Mouse (Mus musculus): Measurements from ENCODE around the gene Slc25a12.

Gene Slc25a12

DNA sequence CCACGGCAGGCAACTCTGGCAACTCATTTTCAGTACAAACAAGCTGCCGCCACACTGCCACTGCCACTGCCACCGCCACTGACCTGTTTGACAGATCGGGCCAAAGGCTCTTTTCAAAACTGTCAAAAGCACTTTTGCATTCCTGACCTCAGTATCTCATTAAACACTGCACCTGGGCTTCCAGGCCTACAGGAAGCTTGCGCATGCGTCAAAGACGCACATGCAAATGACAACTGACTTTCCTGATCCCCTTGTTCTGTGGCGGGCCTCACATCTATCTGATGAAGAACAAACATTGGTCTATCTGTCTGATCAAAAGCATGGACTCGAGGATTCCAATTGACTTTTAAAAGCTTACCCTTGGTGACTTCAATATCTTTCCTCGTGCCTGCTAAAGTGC is 55.5 kb downstream of the Slc25a12 start:
- no peak for DNase-seq (ENCODE audit: low read depth, low spot score)

GRCm38 (mm10) chr2:71309726-71310125 is 57.8 kb downstream of the Slc25a12 start:
- DNase-seq (ENCODE audit: low read depth, low spot score): no peak

DNA sequence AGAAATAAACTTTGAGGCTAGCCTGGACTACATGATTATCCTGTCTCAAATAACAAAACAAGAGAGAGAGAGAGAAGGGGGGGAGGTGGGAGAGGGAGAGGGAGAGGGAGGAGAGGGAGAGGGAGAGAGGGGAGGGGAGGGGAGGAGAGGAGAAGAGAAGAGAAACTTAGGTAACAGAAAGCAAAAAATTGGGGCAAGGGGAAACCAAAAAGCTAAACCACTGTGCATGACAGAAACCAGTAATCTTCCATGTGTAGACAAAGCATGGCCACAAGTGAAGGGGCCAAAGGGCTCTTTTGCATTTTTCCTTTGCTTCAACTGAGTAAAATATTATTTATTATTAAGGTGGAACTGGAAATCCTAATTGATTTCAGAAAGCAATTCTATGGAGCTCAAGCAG is 61.2 kb downstream of the Slc25a12 start:
- no peak for DNase-seq (ENCODE audit: low read depth, low spot score)

- no peak for DNase-seq (ENCODE audit: low read depth, low spot score)
Measured at GRCm38 (mm10) chr2:71304821-71305220, 62.7 kb downstream of the Slc25a12 start.

GRCm38 (mm10) chr2:71303221-71303620 is 64.3 kb downstream of the Slc25a12 start:
- DNase-seq (ENCODE audit: low read depth, low spot score): no peak

DNA sequence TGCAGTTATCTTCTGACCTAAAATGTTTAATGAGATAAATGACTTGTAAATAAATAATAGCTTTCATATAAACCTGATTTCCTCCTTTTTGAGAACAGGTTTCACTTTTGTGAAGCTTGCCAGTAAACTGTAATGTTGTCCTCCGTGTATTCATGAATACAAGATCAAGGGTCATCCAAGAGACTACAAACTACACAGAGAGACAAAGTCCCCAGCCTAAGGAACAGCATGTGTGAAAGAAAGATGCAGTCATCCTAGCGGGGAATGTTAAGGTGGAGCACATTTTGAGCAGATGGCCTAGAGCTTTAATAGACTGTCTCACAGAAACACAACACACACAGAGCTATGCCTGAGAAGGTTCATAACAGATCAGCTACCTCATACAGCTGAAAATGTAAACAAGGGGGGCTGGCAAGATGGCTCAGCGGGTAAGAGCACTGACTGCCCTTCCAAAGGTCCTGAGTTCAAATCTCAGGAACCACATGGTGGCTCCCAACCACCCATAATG is 65.3 kb downstream of the Slc25a12 start:
- no peak for DNase-seq (ENCODE audit: low read depth, low spot score)

- DNase-seq (ENCODE audit: low read depth, low spot score): no peak
Measured at GRCm38 (mm10) chr2:71298729-71299128, 68.8 kb downstream of the Slc25a12 start.

- DNase-seq (ENCODE audit: low read depth, low spot score): no peak
Measured at GRCm38 (mm10) chr2:71297501-71297900, 70.0 kb downstream of the Slc25a12 start.

- no peak for DNase-seq (ENCODE audit: low read depth, low spot score)
Measured at GRCm38 (mm10) chr2:71295844-71296243, 71.7 kb downstream of the Slc25a12 start.

- DNase-seq (ENCODE audit: low read depth, low spot score): no peak
Measured at GRCm38 (mm10) chr2:71294489-71294888, 73.1 kb downstream of the Slc25a12 start.

- DNase-seq (ENCODE audit: low read depth, low spot score): no peak
Measured at GRCm38 (mm10) chr2:71293983-71294382, 73.6 kb downstream of the Slc25a12 start.

DNA sequence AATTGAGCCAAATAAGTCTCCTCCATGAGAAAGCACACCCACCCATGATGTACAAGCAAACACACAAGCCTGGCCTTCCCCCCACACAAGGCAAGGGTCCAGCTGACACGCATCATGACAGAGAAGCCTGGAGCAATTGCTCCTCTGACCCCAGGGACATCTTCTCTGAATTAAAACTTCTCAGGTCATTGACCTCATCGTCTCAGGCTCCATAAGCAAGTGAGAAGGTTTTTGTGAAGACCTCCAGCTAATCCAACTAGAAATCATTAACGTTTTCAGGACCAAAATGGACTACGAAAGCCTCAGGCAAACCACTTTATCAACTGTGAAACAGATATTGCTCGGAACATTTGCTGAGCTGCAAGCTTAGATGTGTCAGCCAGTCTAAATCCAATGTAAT is 76.0 kb downstream of the Slc25a12 start:
- DNase-seq (ENCODE audit: low read depth, low spot score): no peak

- no peak for DNase-seq (ENCODE audit: low read depth, low spot score)
Measured at GRCm38 (mm10) chr2:71290107-71290775, 77.3 kb downstream of the Slc25a12 start.

DNA sequence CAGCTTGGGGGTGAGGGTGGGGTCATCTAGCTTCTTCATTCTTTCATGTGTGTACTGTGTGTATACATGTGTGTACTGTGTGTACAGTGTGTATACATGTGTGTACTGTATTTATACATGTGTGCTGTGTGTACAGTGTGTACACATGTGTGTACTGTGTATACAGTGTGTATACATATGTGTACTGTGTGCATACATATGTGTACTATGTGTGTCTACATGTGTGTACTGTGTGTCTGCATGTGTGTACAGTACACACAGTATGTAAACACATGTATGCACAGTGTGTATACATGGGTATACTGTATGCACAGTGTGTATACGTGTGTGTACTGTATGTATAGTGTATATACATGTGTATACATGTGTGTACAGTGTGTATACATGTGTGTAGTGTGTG is 85.6 kb downstream of the Slc25a12 start:
- no peak for DNase-seq (ENCODE audit: low read depth, low spot score)

GRCm38 (mm10) chr2:71278791-71279775 is 88.5 kb downstream of the Slc25a12 start:
- no peak for DNase-seq (ENCODE audit: low read depth, low spot score)

DNA sequence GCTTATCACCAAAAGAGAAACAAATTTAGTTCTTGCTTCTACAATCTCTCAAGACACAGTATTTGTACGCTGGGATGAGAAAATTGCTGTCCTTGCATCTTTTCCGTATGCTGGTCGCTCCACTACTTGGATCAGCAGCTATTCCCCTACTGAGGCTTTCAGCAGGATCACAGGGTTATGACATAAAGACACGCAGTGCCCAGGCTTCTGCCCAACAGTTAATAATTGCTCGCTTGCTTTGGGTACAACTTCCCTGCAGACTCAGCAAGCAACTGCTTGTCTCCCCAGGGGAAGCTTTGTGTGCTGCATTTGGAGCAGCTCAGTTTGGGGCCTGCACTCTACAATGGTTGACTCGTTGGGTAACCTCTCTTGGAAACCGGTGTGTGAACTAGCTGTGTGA is 91.8 kb downstream of the Slc25a12 start:
- no peak for DNase-seq (ENCODE audit: low read depth, low spot score)

- DNase-seq (ENCODE audit: low read depth, low spot score): peak; percentile 48
Measured at GRCm38 (mm10) chr2:71273955-71274679, 93.4 kb downstream of the Slc25a12 start.

DNA sequence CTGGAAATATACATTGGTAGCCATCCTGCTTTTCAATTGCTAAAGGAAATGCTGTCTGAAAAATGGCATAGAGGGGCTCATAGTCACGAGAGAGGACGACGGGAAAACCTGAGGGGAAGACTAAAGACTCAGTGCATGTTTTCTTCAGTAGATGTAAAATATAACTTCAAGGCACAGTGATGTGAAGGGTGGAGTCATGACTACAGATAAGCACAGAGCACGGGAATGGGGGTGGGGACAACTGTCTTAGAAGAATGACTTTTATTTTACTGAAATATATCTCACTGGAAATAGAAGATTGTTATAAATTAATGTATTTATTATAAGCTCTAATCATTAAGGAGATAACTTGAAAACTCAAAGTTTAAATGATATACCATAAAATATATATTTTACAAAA is 97.5 kb downstream of the Slc25a12 start:
- DNase-seq (ENCODE audit: low read depth, low spot score): no peak

- DNase-seq (ENCODE audit: low read depth, low spot score): no peak
Measured at GRCm38 (mm10) chr2:71269332-71269731, 98.2 kb downstream of the Slc25a12 start.

- no peak for DNase-seq (ENCODE audit: low read depth, low spot score)
Measured at GRCm38 (mm10) chr2:71268691-71269090, 98.9 kb downstream of the Slc25a12 start.

GRCm38 (mm10) chr2:71264585-71264984 is 103.0 kb downstream of the Slc25a12 start:
- no peak for DNase-seq (ENCODE audit: low read depth, low spot score)

- DNase-seq (ENCODE audit: low read depth, low spot score): no peak
Measured at GRCm38 (mm10) chr2:71256581-71256980, 111.0 kb downstream of the Slc25a12 start.
